Mouse (Mus musculus) splenic B cell, adult 2 months (primary cell): Measurements from ENCODE around the gene Myo15.
"Not testable (repeated sequence)": the region's sequence is repeated elsewhere in the genome, so short reads cannot be mapped to it uniquely, and the experiment has no call there.

ENCODE experiments used
- DNase-seq: peaks from one replicate; pipeline ENCODE4 v3.0.0-alpha.2; 2011; ENCODE audit warnings: low read depth, low spot score
- H3K27me3 ChIP-seq: 2 replicates; pipeline ENCODE4 v1.6.1; 2012; ENCODE audit warnings: mild to moderate bottlenecking, low read length, moderate library complexity, mixed read lengths; ENCODE audit not compliant: control insufficient read depth, poor library complexity, insufficient read depth, severe bottlenecking
- H3K36me3 ChIP-seq: 2 replicates; pipeline ENCODE4 v1.6.1; 2012; ENCODE audit warnings: mild to moderate bottlenecking, low read length, moderate library complexity, mixed read lengths; ENCODE audit not compliant: control insufficient read depth, poor library complexity, insufficient read depth, severe bottlenecking

Gene Myo15

GRCm38 (mm10) chr11:60522661-60523365, 53.7 kb downstream of the Myo15 start:
- H3K36me3 ChIP-seq: no peaks in the 10 kb centered on the region
- H3K27me3 ChIP-seq: no peaks in the 10 kb centered on the region; the same call in 1 of the 2 replicates
- no peak for DNase-seq

DNA sequence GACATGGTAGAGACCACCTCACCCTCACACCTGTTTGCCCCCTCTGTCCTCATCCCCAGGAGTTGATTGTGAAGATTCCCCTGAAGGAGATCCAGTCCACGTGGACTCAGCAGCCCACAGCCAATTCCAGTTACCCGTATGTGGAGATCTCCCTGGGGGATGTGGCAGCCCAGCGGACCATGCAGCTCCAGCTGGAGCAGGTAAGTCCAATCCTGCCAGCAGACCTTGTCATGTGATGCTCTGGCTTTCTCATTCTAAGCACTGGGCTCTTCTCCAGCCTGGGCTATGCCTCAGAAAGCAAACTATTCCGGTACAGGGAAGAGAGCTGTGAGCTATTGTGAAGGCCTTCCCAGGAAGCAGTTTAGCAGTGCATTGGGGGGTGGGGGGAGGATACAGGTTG, 57.3 kb downstream of the Myo15 start:
- no peaks in the 10 kb centered on the region for H3K36me3 ChIP-seq
- no peaks in the 10 kb centered on the region for H3K27me3 ChIP-seq
- DNase-seq: no peak

- Histone ChIP-seq H3K36me3 (no peaks in the 10 kb centered on the region), H3K27me3 (no peaks in the 10 kb centered on the region)
- DNase-seq: no peak
These were observed 66.5 kb downstream of the Myo15 start for GRCm38 (mm10) chr11:60535676-60536075.

DNA sequence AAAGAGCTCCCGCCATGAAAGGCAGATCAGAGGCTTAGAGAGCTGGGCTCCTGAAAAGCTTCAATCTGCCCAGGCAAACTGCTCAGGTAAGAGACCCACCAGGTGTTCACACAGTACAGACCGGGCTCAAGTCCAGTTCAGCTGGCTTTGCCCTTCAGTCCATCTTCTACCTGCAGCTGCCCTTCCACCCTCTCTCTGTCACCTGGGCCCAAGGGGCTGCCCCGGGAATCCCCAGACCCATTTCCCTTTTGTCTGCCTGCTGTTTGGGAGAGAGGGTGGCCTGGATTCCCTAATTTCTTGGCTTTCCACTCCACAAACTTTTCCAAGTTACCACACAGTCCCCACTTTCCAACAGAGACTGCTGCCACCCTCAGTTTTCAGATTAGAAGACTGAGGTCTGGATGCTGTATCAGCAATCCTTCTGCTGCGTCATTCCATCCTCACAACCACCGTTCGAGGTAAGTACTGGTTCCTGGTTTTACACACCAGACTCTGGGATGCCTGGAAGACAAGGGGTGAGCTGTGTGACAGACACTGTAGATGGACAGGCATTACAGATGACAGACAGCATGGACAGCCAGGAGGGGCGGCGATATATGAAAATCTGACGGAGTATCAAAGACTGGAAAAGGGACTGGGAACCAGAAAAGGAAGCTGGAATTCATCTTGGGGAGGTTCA, 67.2 kb downstream of the Myo15 start, which contains the start of gene Alkbh5:
TSS of gene Alkbh5 (plus strand) at position 202 of the 679 bp plus-strand sequence.
- Histone ChIP-seq H3K36me3 (no peaks in the 10 kb centered on the region), H3K27me3 (no peaks in the 10 kb centered on the region)
- peak; percentile 13 for DNase-seq

GRCm38 (mm10) chr11:60536859-60537467, 67.8 kb downstream of the Myo15 start:
- DNase-seq: no peak
- H3K36me3 ChIP-seq: peaks cover 2% of the 10 kb centered on the region; the same call in 1 of the 2 replicates
- H3K27me3 ChIP-seq: no peaks in the 10 kb centered on the region

DNA sequence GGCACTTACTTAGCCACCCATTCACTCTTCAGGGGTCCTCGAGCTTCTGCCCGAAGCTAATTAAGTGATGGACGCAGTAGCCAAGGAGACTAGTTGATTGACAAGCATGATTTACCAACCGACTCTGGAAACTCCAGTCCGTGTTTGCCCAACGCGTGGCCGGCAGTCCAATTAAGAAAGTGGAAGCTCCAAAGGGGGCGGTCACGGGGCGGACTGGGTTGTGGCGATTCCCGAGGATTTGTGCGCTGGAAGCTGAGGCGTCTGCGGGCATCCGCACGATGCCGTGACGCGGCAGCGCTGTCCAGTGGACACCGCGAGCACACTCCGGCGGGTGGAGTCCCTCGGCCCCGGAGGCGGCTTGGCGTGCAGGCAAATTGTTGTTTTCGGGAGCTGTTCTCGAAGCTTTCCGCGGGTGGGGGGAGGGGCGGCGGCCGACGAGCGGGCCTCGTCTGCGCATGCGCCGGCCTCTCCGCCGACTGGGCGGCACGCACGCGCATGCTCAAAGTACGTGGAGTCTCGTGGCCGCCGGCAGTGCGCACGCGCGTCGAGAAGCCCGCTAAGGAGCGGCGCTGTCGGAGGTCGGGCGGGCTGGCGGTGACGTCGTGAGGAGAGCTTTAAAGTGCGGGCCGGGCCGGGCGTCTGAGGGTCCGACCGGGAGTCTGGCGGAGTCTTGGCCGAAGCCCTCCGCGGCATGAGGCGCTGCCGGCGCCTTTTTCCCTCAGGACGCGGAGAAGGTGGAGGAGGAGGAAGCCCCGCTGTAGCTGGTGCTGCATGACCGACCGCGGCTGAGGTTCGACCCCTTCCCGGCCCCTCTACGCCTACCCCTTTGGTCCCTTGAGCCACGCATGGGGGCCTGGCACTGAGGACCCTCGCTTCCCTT, 68.6 kb downstream of the Myo15 start:
- peak; percentile 98 for DNase-seq
- peaks cover 4% of the 10 kb centered on the region; the same call in 1 of the 2 replicates for H3K36me3 ChIP-seq

DNA sequence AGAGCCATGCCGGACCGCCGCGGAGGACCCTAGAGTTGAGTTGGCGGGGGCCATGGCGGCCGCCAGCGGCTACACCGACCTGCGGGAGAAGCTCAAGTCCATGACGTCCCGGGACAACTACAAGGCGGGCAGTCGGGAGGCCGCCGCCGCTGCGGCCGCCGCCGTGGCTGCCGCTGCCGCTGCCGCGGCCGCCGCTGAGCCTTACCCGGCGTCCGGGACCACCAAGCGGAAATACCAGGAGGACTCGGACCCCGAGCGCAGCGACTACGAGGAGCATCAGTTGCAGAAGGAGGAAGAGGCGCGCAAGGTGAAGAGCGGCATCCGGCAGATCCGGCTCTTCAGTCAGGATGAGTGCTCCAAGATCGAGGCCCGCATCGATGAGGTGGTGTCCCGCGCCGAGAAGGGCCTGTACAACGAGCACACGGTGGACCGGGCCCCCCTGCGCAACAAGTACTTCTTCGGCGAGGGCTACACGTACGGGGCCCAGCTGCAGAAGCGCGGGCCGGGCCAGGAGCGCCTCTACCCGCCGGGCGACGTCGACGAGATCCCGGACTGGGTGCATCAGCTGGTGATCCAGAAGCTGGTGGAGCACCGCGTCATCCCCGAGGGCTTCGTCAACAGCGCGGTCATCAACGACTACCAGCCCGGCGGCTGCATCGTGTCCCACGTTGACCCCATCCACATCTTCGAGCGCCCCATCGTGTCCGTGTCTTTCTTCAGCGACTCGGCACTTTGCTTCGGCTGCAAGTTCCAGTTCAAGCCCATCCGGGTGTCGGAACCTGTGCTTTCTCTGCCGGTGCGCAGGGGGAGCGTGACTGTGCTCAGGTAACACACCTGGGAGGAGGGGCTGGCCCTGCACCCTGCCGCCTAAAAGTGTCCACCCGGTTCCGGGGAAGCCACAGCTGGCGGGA, 69.5 kb downstream of the Myo15 start:
- DNase-seq: peak; percentile 52
- Histone ChIP-seq H3K36me3 (peaks cover 6% of the 10 kb centered on the region; the same call in 1 of the 2 replicates), H3K27me3 (no peaks in the 10 kb centered on the region)

More for the DNA sequence above, 68.6 kb downstream of the Myo15 start:
- H3K27me3 ChIP-seq: no peaks in the 10 kb centered on the region

- no peaks in the 10 kb centered on the region for H3K27me3 ChIP-seq
- no peak for DNase-seq
- H3K36me3 ChIP-seq: peaks cover 6% of the 10 kb centered on the region; the same call in 1 of the 2 replicates
These were observed 70.4 kb downstream of the Myo15 start for GRCm38 (mm10) chr11:60539540-60539939.

DNA sequence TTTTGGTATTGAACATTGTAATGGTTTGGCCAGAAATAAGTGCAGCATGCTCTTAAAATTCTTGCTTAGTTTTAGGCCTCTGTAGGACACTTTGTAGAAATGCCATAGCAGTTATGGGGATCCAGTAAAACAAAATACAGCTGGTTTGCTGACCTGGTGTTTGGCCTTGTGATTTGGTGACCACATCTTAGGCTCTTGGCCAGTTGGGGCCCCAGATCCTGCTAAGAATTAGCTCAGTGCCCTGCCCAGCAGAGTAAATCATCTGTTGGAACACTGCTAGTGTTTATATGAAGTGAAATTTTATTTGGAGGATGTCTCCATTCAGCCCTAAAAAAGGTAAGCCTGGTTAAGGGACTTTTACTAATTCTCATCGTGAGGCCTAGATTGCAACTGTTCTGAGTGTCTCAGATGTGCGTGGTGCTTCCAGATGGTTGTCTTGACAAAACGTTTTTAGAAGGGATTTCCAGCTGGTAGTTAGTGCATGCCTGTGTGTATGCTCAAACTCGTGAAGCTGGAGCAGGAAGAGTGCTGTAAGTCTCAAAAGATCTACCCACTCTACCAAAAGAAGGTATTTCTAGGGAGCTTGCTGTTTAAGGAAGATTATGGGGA, 71.0 kb downstream of the Myo15 start:
- Histone ChIP-seq H3K36me3 (peaks cover 6% of the 10 kb centered on the region; the same call in 1 of the 2 replicates), H3K27me3 (no peaks in the 10 kb centered on the region)
- DNase-seq: no peak

DNA sequence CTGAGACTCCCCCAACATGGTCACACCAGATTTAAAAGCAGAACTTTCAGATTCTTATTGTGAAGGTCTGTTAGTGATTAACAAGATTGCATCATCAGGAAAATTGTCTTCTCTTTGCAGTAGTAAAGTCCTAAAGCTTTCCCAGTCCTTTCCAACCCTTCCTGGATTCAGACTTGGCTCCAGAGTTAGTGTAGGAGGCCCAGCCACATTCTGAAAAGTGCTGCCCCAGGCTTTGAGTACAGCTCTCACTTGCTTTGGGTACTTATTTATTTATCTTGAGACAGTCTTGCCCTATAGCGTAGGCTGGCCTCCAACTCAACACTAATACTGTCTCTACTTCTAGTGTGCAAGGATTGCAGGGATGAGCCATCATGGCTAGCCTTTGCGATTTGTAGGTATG, 71.6 kb downstream of the Myo15 start:
- Histone ChIP-seq H3K27me3 (no peaks in the 10 kb centered on the region), H3K36me3 (peaks cover 6% of the 10 kb centered on the region; the same call in 1 of the 2 replicates)
- DNase-seq: no peak

DNA sequence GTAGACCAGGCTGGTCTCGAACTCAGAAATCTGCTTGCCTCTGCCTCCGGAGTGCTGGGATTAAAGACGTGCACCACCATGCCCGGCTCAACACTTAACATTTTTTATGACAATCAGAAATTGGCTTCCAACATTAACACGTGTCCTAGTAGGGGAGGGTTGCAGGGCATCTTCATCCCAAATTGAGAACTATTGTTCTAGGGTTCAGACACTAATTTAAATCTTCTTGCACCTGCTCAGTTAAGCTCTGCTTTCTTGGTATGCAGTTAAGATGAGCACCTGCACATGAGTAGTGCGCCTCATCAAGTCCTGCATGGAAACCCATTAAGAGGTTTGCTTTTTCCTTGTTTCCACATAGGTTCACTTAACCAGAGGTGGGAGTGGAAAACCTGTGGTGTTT, 72.7 kb downstream of the Myo15 start:
- H3K27me3 ChIP-seq: no peaks in the 10 kb centered on the region
- no peak for DNase-seq
- peaks cover 6% of the 10 kb centered on the region; the same call in 1 of the 2 replicates for H3K36me3 ChIP-seq

DNA sequence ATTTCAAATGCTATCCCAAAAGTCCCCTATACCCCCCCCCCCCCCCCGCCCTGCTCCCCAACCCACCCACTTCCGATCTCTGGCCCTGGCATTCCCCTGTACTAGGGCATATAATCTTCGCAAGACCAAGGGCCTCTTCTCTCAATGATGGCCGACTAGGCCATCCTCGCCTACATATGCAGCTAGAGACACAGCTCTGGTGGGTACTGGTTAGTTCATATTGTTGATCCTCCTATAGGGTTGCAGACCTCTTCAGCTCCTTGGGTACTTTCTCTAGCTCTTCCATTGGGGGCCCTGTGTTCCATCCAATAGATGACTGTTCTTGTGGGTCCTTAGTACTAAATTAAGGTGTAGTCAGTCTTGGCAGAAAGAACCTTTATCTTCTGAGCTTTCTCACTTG, 74.1 kb downstream of the Myo15 start:
- DNase-seq: not testable (repeated sequence)

DNA sequence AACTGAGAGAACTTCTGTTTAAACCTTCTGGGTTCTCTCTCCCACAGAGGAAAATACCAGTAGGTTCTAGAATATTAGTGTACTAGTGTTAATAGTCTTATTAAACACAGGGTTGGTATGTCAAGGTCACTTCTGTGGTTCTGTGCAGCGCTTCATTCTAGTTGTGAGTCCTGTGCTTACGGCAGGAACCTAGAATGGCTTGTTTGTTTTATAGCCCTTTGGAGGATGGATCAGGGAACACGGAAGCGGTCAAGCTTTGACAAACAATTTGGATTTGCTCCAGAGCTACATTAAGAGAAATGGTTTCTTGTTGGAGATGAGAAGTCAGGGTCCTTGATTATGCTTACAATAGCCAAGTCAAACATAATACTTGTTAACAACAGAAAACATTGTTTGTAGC, 76.3 kb downstream of the Myo15 start:
- no peak for DNase-seq
- peaks cover 20% of the 10 kb centered on the region; the same call in 1 of the 2 replicates for H3K36me3 ChIP-seq

More for the DNA sequence above, 74.1 kb downstream of the Myo15 start:
- not testable (repeated sequence) for H3K27me3 ChIP-seq
- H3K36me3 ChIP-seq: peaks cover 11% of the 10 kb centered on the region; the same call in 1 of the 2 replicates

More for the DNA sequence above, 76.3 kb downstream of the Myo15 start:
- H3K27me3 ChIP-seq: no peaks in the 10 kb centered on the region
